Mouse (Mus musculus) frontal cortex, adult 2 months (tissue): ENCODE measurements at regions not wholly inside any gene's neighbourhood (a gene's known extent, or its start where the extent isn't known, plus 50 kb on each side); places are given as distances from the start of the nearest gene placed in this dataset.
"Not testable (repeated sequence)": the region's sequence is repeated elsewhere in the genome, so short reads cannot be mapped to it uniquely, and the experiment has no call there.

ENCODE experiments used
- DNase-seq, 2 experiments: peaks; one replicate each; pipeline ENCODE4 v3.0.0; 2022; ENCODE audit warnings: low spot score in 1 of 2; ENCODE audit errors: extremely low spot score in 1 of 2

- no peak for DNase-seq
These were observed 808.0 kb upstream of the Pou3f3 start for GRCm38 (mm10) chr1:41887556-41887955.

- DNase-seq = no peak
These were observed 807.4 kb upstream of the Pou3f3 start for GRCm38 (mm10) chr1:41888213-41888612.

- no peak for DNase-seq
These were observed 806.6 kb upstream of the Pou3f3 start for GRCm38 (mm10) chr1:41888966-41889365.

GRCm38 (mm10) chr1:41889940-41890339 is 805.6 kb upstream of the Pou3f3 start:
- no peak for DNase-seq

GRCm38 (mm10) chr1:41890714-41891689 is 804.6 kb upstream of the Pou3f3 start:
- DNase-seq = no peak

GRCm38 (mm10) chr1:41891730-41892129 is 803.8 kb upstream of the Pou3f3 start:
- peak in 1 of 2 experiments; percentile 66 for DNase-seq

GRCm38 (mm10) chr1:41892376-41892775 is 803.2 kb upstream of the Pou3f3 start:
- no peak for DNase-seq

- DNase-seq = peak in 1 of 2 experiments; percentile 67
These were observed 797.7 kb upstream of the Pou3f3 start for GRCm38 (mm10) chr1:41897768-41898330.

GRCm38 (mm10) chr1:41900370-41900769 is 795.2 kb upstream of the Pou3f3 start:
- no peak for DNase-seq

- DNase-seq = no peak
These were observed 789.6 kb upstream of the Pou3f3 start for GRCm38 (mm10) chr1:41905971-41906370.

GRCm38 (mm10) chr1:41908001-41908807 is 787.4 kb upstream of the Pou3f3 start:
- DNase-seq = no peak

- no peak for DNase-seq
These were observed 786.8 kb upstream of the Pou3f3 start for GRCm38 (mm10) chr1:41908808-41909110.

GRCm38 (mm10) chr1:41909799-41910198 is 785.8 kb upstream of the Pou3f3 start:
- DNase-seq = no peak

GRCm38 (mm10) chr1:41916730-41917347 is 778.7 kb upstream of the Pou3f3 start:
- DNase-seq = no peak

GRCm38 (mm10) chr1:41917807-41918206 is 777.8 kb upstream of the Pou3f3 start:
- not testable (repeated sequence) for DNase-seq

GRCm38 (mm10) chr1:41918394-41919262 is 776.9 kb upstream of the Pou3f3 start:
- no peak for DNase-seq

GRCm38 (mm10) chr1:41933777-41934176 is 761.8 kb upstream of the Pou3f3 start:
- DNase-seq = no peak

- no peak for DNase-seq
These were observed 759.6 kb upstream of the Pou3f3 start for GRCm38 (mm10) chr1:41935912-41936478.

- DNase-seq = peak in 1 of 2 experiments; percentile 10
These were observed 734.6 kb upstream of the Pou3f3 start for GRCm38 (mm10) chr1:41960982-41961381.
